Mouse (Mus musculus): ENCODE measurements around the gene Cog3. TPM values are rescaled to one million over a fixed set of nuclear protein-coding genes. Genes with fewer than 3 reads are reported as not detected.

Gene Cog3
- polyA plus RNA-seq (2012), result 6.9 and 7.1 TPM in 2 replicates

- TF ChIP-seq GATA1 (IDR thresholded peaks at IDR 0.05; ENCODE audit: low read length), result no peak
Measured at GRCm38 (mm10) chr14:75753991-75754817, at the start of gene Cog3. Cog3 (minus strand) TSS chr14:75754517.

DNA sequence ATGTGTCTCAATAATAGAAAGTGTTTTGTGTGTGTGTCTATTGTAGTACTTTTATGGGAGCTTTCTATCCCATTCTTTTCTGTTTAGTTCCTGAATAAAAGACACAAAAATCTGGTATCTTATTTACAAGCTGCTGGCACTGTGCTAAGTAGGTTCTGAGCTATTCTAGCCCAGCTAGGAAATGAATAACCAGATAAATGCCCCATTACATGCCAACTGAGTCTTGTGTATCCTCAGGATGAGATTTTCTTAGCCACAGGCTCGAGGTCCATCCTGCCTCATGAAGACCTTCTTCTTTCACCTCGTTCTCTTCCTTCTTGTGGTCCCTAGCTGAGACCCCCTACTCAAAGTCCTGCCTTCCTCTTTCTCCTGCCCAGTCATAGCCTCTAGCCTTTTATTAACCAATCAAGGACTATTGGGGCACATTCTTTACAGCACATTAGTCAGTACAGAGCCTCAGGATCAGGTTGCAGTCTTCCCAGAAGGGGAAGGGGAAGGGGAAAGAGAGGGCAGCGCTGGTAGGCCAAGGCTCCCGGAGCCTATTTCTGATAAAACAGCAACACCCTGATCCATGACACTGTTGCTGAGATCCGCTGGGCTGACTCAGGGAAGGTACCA, 43.6 kb upstream of the Cog3 start:
- no peak for TF ChIP-seq GATA1 (IDR thresholded peaks at IDR 0.05; ENCODE audit: low read length)

- no peak for TF ChIP-seq GATA1 (IDR thresholded peaks at IDR 0.05; ENCODE audit: low read length)
Measured at GRCm38 (mm10) chr14:75795918-75796317, 41.6 kb upstream of the Cog3 start.

DNA sequence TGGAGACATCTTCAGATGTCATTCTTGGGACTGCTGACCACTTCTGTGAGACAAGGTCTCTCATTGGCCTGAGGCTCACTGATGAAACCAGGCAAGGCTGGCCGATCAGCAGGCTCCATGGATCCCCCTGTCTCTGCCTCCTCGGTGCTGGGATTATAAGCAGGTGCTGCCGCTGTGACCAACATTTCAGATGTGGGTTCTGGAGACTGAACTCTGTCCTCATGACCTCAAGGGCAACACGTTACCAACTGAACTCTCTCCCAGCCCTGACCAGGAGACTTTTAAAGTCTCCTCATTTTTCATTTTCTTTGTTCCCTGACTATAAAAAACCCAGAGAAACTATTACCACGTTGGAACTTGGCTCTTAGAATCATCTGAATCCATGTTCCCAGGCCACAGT, 40.4 kb upstream of the Cog3 start:
- no peak for TF ChIP-seq GATA1 (IDR thresholded peaks at IDR 0.05; ENCODE audit: low read length)

DNA sequence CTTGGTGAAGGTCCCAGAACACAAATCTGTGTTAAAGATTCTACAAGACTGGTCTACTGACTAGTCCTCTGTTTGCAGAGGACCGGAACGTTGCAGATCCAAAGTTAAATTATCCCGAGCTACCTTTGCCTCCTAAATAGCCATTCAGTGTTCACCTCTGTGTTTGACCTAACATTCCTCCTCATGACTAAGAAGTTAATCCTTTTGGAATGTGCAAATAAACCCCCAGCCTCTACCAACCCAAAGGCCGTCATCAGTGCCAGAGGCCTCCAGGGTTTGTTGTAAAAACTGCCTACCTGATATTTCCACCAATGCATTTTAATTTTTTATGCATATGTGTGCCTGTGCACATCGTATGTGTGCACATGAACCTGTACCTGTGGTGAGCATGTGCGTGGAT, 40.0 kb upstream of the Cog3 start:
- TF ChIP-seq GATA1 (IDR thresholded peaks at IDR 0.05; ENCODE audit: low read length), result no peak

GRCm38 (mm10) chr14:75793110-75793509, 38.8 kb upstream of the Cog3 start:
- TF ChIP-seq GATA1 (IDR thresholded peaks at IDR 0.05; ENCODE audit: low read length), result no peak

- no peak for TF ChIP-seq GATA1 (IDR thresholded peaks at IDR 0.05; ENCODE audit: low read length)
Measured at GRCm38 (mm10) chr14:75791372-75791771, 37.1 kb upstream of the Cog3 start.

DNA sequence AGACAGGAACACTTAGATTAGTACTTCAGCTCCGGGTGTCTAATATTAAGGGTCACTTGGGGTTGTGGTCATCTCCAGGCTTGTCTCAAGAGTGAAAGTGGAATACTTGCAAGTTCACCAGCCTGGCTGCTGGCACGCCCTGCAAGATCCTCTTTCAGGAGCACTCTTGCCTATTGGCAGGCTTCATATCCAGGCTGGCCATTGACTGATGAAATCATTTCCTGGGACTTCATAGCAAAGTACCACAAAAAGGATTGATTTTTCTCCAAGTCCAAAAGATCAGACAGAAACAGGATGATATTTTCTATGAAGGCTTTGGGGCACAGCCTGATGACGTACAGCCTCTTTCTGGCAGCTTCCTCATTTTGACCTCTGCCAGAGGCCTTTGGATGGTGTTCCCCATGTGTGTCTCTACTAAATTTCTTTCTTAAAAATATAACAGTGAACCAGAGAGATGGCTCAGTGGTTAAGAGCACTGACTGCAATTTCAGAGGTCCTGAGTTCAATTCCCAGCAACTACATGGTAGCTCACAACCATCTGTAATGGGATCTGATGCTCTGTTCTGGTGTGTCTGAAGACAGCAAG, 36.2 kb upstream of the Cog3 start:
- no peak for TF ChIP-seq GATA1 (IDR thresholded peaks at IDR 0.05; ENCODE audit: low read length)

DNA sequence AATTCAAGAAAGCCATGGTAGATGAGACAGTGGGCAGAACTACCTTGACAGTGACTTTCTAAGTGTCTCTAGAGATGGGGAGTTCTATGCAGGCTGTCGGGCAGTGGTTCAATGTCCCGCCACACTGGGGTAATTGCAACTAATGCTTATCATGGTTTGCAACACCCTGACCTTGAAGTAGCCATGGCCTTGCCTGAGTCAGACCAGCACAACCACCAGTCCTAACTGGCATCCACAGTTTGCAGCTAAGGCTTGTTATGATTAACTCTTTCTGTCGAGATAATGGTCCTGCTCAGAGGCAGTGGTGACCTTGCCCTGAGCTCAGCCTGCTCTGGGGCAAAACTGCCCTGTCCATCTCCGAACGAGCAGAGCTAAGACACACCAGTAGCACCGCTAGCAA, 35.0 kb upstream of the Cog3 start:
- TF ChIP-seq GATA1 (IDR thresholded peaks at IDR 0.05; ENCODE audit: low read length), result no peak

GRCm38 (mm10) chr14:75787794-75788175, 33.5 kb upstream of the Cog3 start:
- TF ChIP-seq GATA1 (IDR thresholded peaks at IDR 0.05; ENCODE audit: low read length), result no peak

- TF ChIP-seq GATA1 (IDR thresholded peaks at IDR 0.05; ENCODE audit: low read length), result no peak
Measured at GRCm38 (mm10) chr14:75786868-75787793, 32.8 kb upstream of the Cog3 start, which contains the start of gene Slc25a30. Slc25a30 (minus strand) TSS chr14:75787037.

GRCm38 (mm10) chr14:75786424-75786867, 32.1 kb upstream of the Cog3 start:
- TF ChIP-seq GATA1 (IDR thresholded peaks at IDR 0.05; ENCODE audit: low read length), result no peak

GRCm38 (mm10) chr14:75779913-75780312, 25.6 kb upstream of the Cog3 start:
- no peak for TF ChIP-seq GATA1 (IDR thresholded peaks at IDR 0.05; ENCODE audit: low read length)

DNA sequence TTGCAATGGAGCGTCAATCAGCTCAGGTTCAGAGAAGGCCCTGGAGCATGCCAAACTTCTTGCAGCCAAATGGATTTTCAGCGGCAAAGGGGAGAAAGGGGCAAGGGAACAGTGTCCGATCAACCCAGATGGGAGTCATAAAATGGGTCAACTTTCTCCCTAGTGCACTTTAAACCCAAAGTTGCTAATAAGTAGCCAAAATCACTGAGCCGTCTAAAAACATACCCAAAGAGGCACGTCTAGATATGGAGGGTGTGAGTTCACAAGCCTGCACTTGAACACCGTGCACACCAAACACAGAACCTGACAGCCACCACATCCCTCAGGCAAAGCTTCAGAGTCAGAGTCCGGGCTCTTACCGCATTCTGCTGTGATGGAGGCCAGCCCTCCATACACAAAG, 22.3 kb upstream of the Cog3 start:
- TF ChIP-seq GATA1 (IDR thresholded peaks at IDR 0.05; ENCODE audit: low read length), result no peak

DNA sequence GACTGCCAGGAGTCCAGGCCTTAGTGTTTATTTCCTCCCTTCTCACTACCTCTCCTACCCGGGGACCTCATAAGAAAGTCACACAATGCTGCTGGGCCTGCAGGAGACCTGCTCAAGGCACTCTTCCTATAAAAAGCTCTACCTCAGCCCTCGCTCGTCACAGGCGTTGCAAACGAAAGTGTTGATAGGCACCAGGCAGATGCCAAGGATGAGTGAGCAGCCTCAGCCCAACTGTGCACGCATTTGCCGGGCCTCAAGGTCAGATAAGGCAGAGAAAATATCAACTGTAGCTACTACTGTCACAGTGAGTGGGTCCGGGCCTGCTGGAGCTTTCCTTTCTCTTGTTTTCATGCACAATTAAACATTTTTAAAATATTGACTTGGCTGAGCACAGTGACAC, 19.1 kb upstream of the Cog3 start:
- no peak for TF ChIP-seq GATA1 (IDR thresholded peaks at IDR 0.05; ENCODE audit: low read length)
